Mouse (Mus musculus): ENCODE results near the gene Nfya.

Nfya gene

DNA sequence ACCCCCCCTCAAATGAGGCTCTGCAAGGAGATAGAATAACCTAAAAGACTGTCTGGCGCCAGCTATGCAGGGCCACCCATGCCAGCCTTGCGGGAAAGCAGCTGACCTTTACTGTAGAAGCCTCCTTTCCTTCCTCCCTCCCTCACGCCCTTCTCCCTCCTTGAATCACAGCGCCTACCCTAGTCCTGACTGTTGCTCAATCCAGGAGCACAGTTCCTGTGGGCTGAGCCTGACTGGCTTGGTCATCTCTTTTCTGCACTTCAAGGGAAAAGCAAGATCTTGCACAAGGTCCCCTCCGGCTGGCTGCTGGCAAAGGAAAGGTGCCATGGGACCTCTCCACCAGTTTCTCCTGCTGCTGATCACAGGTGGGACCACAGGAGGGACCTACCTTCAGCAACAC is 63.5 kb downstream of the Nfya start, which contains the start of gene Trem2:
Gene Trem2, plus strand, starts transcription at position 171 of the 400 bp plus-strand sequence.
- no peak for DNase-seq (ENCODE audit: low read depth, low spot score)

DNA sequence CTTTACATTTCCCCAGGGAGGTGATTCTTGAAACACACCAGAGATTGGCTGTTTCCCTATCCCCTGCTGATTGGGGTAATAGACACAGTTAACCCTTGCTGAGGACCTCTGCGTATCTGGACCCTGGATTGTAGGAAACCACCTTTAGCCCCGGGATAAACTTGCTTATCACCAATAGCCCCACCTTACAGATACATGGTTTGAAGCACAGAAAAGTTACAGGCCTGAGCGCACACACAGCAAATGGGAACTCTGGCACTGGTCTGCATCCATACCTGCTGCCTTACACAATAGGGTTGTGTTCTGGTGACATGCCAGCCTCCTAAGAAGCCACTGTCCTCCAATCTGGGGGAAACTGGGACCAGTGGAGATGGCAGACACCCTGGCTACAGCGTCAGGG is 63.9 kb downstream of the Nfya start:
- no peak for DNase-seq (ENCODE audit: low read depth, low spot score)

GRCm38 (mm10) chr17:48343065-48343464 is 66.6 kb downstream of the Nfya start:
- DNase-seq (ENCODE audit: low read depth, low spot score) = no peak

DNA sequence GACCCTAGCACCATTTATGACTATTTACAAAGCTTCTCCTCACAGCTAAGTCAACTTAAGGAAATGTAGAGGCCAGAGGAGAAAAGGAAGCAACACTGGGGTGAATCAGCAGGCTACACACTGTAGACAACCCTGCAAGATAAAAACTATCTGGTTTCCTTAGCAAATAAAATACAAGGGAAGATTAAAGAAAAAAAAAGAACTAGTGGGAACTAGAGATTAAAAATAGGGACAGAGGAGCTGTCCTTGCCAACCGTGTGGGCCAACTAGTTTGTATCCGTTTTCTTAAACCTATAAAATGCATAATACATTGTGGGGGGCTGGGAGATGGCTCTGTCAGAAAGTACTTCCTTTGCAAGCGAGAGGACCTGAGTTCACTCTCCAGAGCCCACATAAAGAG is 67.8 kb downstream of the Nfya start:
- no peak for DNase-seq (ENCODE audit: low read depth, low spot score)

DNA sequence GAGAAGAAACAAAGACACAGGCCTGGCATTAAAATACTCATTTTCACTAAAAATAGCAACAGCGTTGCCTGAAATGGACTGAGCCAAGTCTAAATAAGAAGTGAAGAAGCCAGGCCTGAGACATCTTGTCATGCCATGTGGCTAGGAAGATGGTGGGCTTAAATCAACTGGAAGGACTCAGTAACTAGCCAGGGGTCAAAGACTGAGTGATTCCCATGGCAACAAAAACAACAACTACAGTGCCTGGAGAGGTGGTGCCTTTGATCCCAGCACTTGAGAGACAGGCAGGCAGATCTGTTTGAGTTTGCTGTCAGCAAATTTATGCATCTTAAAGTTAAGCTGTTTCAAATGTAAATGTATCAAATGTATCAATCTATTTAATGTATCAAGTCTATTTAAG is 69.4 kb downstream of the Nfya start:
- DNase-seq (ENCODE audit: low read depth, low spot score) = no peak
